Mouse (Mus musculus) liver, embryonic 15.5 days (tissue): Measurements from ENCODE around the gene Mobp. TPM values are rescaled to one million over a fixed set of nuclear protein-coding genes. Genes with fewer than 3 reads are reported as not detected.
"Not testable (repeated sequence)": the region's sequence is repeated elsewhere in the genome, so short reads cannot be mapped to it uniquely, and the experiment has no call there.

Experiments
- ATAC-seq: fragments of 200-750 bp; cut with Nextera tagmentation; 2 replicates; pipeline ENCODE4 v1.8.0; 2017; ENCODE audit warnings: moderate number of reproducible peaks, mild to moderate bottlenecking, moderate library complexity; ENCODE audit not compliant: insufficient read depth
- H3K27ac ChIP-seq: fragments of 300-500 bp; sonication (generic); replicated peaks from 2 replicates; pipeline ENCODE4 v1.5.1; 2015; ENCODE audit warnings: mild to moderate bottlenecking, inconsistent platforms
- H3K27me3 ChIP-seq: fragments of 300-500 bp; sonication (generic); 2 replicates; pipeline ENCODE4 v1.6.1; 2015; ENCODE audit warnings: mild to moderate bottlenecking, inconsistent platforms
- H3K36me3 ChIP-seq: fragments of 300-500 bp; sonication (generic); replicated peaks from 2 replicates; pipeline ENCODE4 v1.6.1; 2015; ENCODE audit warnings: moderate library complexity, mild to moderate bottlenecking, inconsistent platforms
- H3K4me1 ChIP-seq: fragments of 300-500 bp; sonication (generic); replicated peaks from 2 replicates; pipeline ENCODE4 v1.6.1; 2015; ENCODE audit warnings: inconsistent platforms
- H3K4me2 ChIP-seq: fragments of 300-500 bp; sonication (generic); 2 replicates; pipeline ENCODE4 v1.6.1; 2015; ENCODE audit warnings: moderate library complexity, mild to moderate bottlenecking, inconsistent platforms
- H3K4me3 ChIP-seq: fragments of 300-500 bp; sonication (generic); replicated peaks from 2 replicates; pipeline ENCODE4 v1.5.1; 2015; ENCODE audit warnings: mild to moderate bottlenecking, inconsistent platforms
- H3K9ac ChIP-seq: fragments of 300-500 bp; sonication (generic); 2 replicates; pipeline ENCODE4 v1.6.1; 2015; ENCODE audit warnings: moderate library complexity, mild to moderate bottlenecking, inconsistent platforms
- H3K9me3 ChIP-seq: fragments of 300-500 bp; sonication (generic); replicated peaks from 2 replicates; pipeline ENCODE4 v1.6.1; 2016; ENCODE audit warnings: inconsistent platforms
- WGBS: fragments of 180-500 bp; shearing (Covaris S2); methylation state at CpG from one replicate; pipeline ENCODE4 v1.1.7; 2015; ENCODE audit warnings: mixed read lengths; ENCODE audit not compliant: insufficient replicate concordance; 5-methylcytosine and 5-hydroxymethylcytosine counted together
- polyA plus RNA-seq: library from polyadenylated mRNA; unstranded; fragments of >200 nt; fragmentation: Nextera tagmentation; extraction: Ambion mirVana; gene quantifications from 2 replicates; pipeline ENCODE4 v1.2.1, GENCODE M21; 2015

The Mobp gene
- polyA plus RNA-seq: not detected in 2 replicates

- ATAC-seq: no peak
- WGBS: 57% methylated on average over 11 of the region's 11 CpGs
- no peaks in the 10 kb centered on the region for H3K36me3 ChIP-seq
- no peak within 1 kb of the TSS for H3K4me2 ChIP-seq
- no peaks in the 10 kb centered on the region for H3K27me3 ChIP-seq
- H3K9me3 ChIP-seq: no peaks in the 10 kb centered on the region
- no peak within 1 kb of the TSS for H3K9ac ChIP-seq
- no peak within 1 kb of the TSS for H3K27ac ChIP-seq
- no peaks in the 10 kb centered on the region for H3K4me1 ChIP-seq
- H3K4me3 ChIP-seq: no peak within 1 kb of the TSS
Measured at GRCm38 (mm10) chr9:120149222-120149828, at the start of gene Mobp. TSS of gene Mobp (plus strand) at chr9:120149707.

GRCm38 (mm10) chr9:120101165-120101564 lies 48.3 kb upstream of the Mobp start:
- no peak overlapping the region for H3K4me2 ChIP-seq
- no peaks in the 10 kb centered on the region for H3K36me3 ChIP-seq
- H3K27me3 ChIP-seq: no peaks in the 10 kb centered on the region
- H3K9me3 ChIP-seq: peaks cover 5% of the 10 kb centered on the region; the same call in 1 of the 2 replicates
- H3K27ac ChIP-seq: no peak overlapping the region
- H3K9ac ChIP-seq: no peak overlapping the region
- no peak overlapping the region for H3K4me3 ChIP-seq
- no peak for ATAC-seq
- H3K4me1 ChIP-seq: no peaks in the 10 kb centered on the region
- 78% methylated on average over 2 of the region's 2 CpGs for WGBS

- H3K36me3 ChIP-seq, H3K4me2 ChIP-seq: not testable (repeated sequence)
- 82% methylated on average over 12 of the region's 12 CpGs for WGBS
Measured at GRCm38 (mm10) chr9:120108953-120109352, 40.6 kb upstream of the Mobp start.

GRCm38 (mm10) chr9:120110211-120111018 lies 39.1 kb upstream of the Mobp start, which contains the start of gene Slc25a38:
TSS of gene Slc25a38 (plus strand) at chr9:120110374.
- H3K36me3 ChIP-seq: no peaks in the 10 kb centered on the region
- peak within 1 kb of the TSS; percentile 90 for H3K9ac ChIP-seq
- H3K4me1 ChIP-seq: peaks cover 55% of the 10 kb centered on the region
- ATAC-seq: peak; percentile 79
- WGBS: under 1% methylated on average over 62 of the region's 62 CpGs
- H3K4me2 ChIP-seq: peak within 1 kb of the TSS; percentile 96
- H3K27me3 ChIP-seq: no peaks in the 10 kb centered on the region
- H3K27ac ChIP-seq: peak within 1 kb of the TSS; percentile 99
- H3K4me3 ChIP-seq: peak within 1 kb of the TSS; percentile 91
- H3K9me3 ChIP-seq: no peaks in the 10 kb centered on the region

More at GRCm38 (mm10) chr9:120108953-120109352, 40.6 kb upstream of the Mobp start:
- not testable (repeated sequence) for H3K4me3 ChIP-seq, ATAC-seq, H3K9ac ChIP-seq, H3K27me3 ChIP-seq, H3K9me3 ChIP-seq, H3K27ac ChIP-seq
- H3K4me1 ChIP-seq: peaks cover 41% of the 10 kb centered on the region

GRCm38 (mm10) chr9:120111156-120111945 lies 38.2 kb upstream of the Mobp start:
- WGBS: 56% methylated on average over 15 of the region's 15 CpGs
- H3K4me1 ChIP-seq: peaks cover 61% of the 10 kb centered on the region

GRCm38 (mm10) chr9:120112472-120112871 lies 37.0 kb upstream of the Mobp start:
- 27% methylated on average over 6 of the region's 6 CpGs for WGBS
- Histone ChIP-seq H3K4me3 (peak overlapping the region; percentile 27), H3K9me3 (no peaks in the 10 kb centered on the region), H3K4me1 (peaks cover 73% of the 10 kb centered on the region), H3K27ac (peak overlapping the region; percentile 99), H3K27me3 (no peaks in the 10 kb centered on the region), H3K4me2 (peak overlapping the region; percentile 96), H3K9ac (peak overlapping the region; percentile 41), H3K36me3 (peaks cover 13% of the 10 kb centered on the region)
- ATAC-seq: peak; percentile 5

More at GRCm38 (mm10) chr9:120111156-120111945, 38.2 kb upstream of the Mobp start:
- ATAC-seq: no peak
- Histone ChIP-seq H3K36me3 (peaks cover 2% of the 10 kb centered on the region), H3K4me2 (peak overlapping the region; percentile 96), H3K27ac (peak overlapping the region; percentile 99), H3K27me3 (no peaks in the 10 kb centered on the region), H3K4me3 (peak overlapping the region; percentile 91), H3K9me3 (no peaks in the 10 kb centered on the region), H3K9ac (peak overlapping the region; percentile 90)

GRCm38 (mm10) chr9:120113456-120113855 lies 36.1 kb upstream of the Mobp start:
- Histone ChIP-seq H3K4me3 (peak overlapping the region; percentile 27; the same call in 1 of the 2 replicates), H3K36me3 (peaks cover 23% of the 10 kb centered on the region), H3K27ac (peak overlapping the region; percentile 99), H3K9ac (peak overlapping the region; percentile 41; the same call in 1 of the 2 replicates), H3K4me1 (peaks cover 82% of the 10 kb centered on the region), H3K9me3 (no peaks in the 10 kb centered on the region), H3K4me2 (peak overlapping the region; percentile 96), H3K27me3 (no peaks in the 10 kb centered on the region)
- WGBS: 76% methylated on average over 7 of the region's 7 CpGs
- no peak for ATAC-seq

GRCm38 (mm10) chr9:120114051-120114788 lies 35.3 kb upstream of the Mobp start:
- no peaks in the 10 kb centered on the region for H3K27me3 ChIP-seq
- H3K4me2 ChIP-seq: peak overlapping the region; percentile 96
- peak overlapping the region; percentile 79 for H3K9ac ChIP-seq
- peaks cover 87% of the 10 kb centered on the region for H3K4me1 ChIP-seq
- no peak for ATAC-seq
- H3K4me3 ChIP-seq: peak overlapping the region; percentile 68
- WGBS: 71% methylated on average over 17 of the region's 17 CpGs
- peaks cover 31% of the 10 kb centered on the region for H3K36me3 ChIP-seq
- H3K9me3 ChIP-seq: no peaks in the 10 kb centered on the region
- peak overlapping the region; percentile 99 for H3K27ac ChIP-seq

- Histone ChIP-seq H3K9ac (peak overlapping the region; percentile 79), H3K4me3 (peak overlapping the region; percentile 68), H3K36me3 (peaks cover 36% of the 10 kb centered on the region), H3K9me3 (no peaks in the 10 kb centered on the region), H3K27ac (peak overlapping the region; percentile 99), H3K4me2 (peak overlapping the region; percentile 96), H3K4me1 (peaks cover 88% of the 10 kb centered on the region), H3K27me3 (no peaks in the 10 kb centered on the region)
- whole genome bisulfite sequencing: 19% methylated on average over 2 of the region's 2 CpGs
- peak; percentile 36 for ATAC-seq
Measured at GRCm38 (mm10) chr9:120114789-120115151, 34.7 kb upstream of the Mobp start.

- Histone ChIP-seq H3K4me2 (peak overlapping the region; percentile 96), H3K27me3 (no peaks in the 10 kb centered on the region), H3K4me3 (peak overlapping the region; percentile 68), H3K4me1 (peaks cover 94% of the 10 kb centered on the region), H3K9me3 (no peaks in the 10 kb centered on the region), H3K9ac (peak overlapping the region; percentile 79), H3K27ac (peak overlapping the region; percentile 99), H3K36me3 (peaks cover 44% of the 10 kb centered on the region)
- 16% methylated on average over 5 of the region's 5 CpGs for WGBS
- ATAC-seq: peak; percentile 83
Measured at GRCm38 (mm10) chr9:120115580-120115979, 33.9 kb upstream of the Mobp start.
